Mouse (Mus musculus) neural tube, embryonic 11.5 days (tissue): ENCODE measurements at regions not wholly inside any gene's neighbourhood (a gene's known extent, or its start where the extent isn't known, plus 50 kb on each side); places are given as distances from the start of the nearest gene placed in this dataset.

Experiments used
- ATAC-seq: fragments of 200-750 bp; cut with Nextera tagmentation; 2 replicates; pipeline ENCODE4 v1.8.0; 2017; ENCODE audit warnings: moderate number of reproducible peaks, mild to moderate bottlenecking, moderate TSS enrichment, moderate library complexity; ENCODE audit not compliant: insufficient read depth, low FRiP score, low TSS enrichment
- DNase-seq: peaks from one replicate; pipeline ENCODE4 v3.0.0-alpha.2; 2015; ENCODE audit warnings: low spot score
- H3K27ac ChIP-seq: fragments of 300-500 bp; sonication (generic); 2 replicates; pipeline ENCODE4 v1.5.1; 2014; ENCODE audit warnings: low read depth, mild to moderate bottlenecking, low read length
- H3K27me3 ChIP-seq: fragments of 300-500 bp; sonication (generic); 2 replicates; pipeline ENCODE4 v1.6.1; 2014; ENCODE audit warnings: mild to moderate bottlenecking, low read length, mixed read lengths; ENCODE audit not compliant: control insufficient read depth, insufficient read depth
- H3K36me3 ChIP-seq: fragments of 300-500 bp; sonication (generic); 2 replicates; pipeline ENCODE4 v1.6.1; 2014; ENCODE audit warnings: mild to moderate bottlenecking, low read length, moderate library complexity, mixed read lengths; ENCODE audit not compliant: control insufficient read depth, insufficient read depth
- H3K4me1 ChIP-seq: fragments of 300-500 bp; sonication (generic); 2 replicates; pipeline ENCODE4 v1.6.1; 2014; ENCODE audit warnings: low read length, mixed read lengths; ENCODE audit not compliant: control insufficient read depth, insufficient read depth
- H3K4me2 ChIP-seq: fragments of 300-500 bp; sonication (generic); 2 replicates; pipeline ENCODE4 v1.6.1; 2014; ENCODE audit warnings: low read depth, mild to moderate bottlenecking, moderate library complexity
- H3K4me3 ChIP-seq: fragments of 300-500 bp; sonication (generic); 2 replicates; pipeline ENCODE4 v1.5.1; 2014; ENCODE audit warnings: low read depth, low read length
- H3K9ac ChIP-seq: fragments of 300-500 bp; sonication (generic); 2 replicates; pipeline ENCODE4 v1.6.1; 2014; ENCODE audit warnings: mild to moderate bottlenecking, low read length
- H3K9me3 ChIP-seq: fragments of 300-500 bp; sonication (generic); 2 replicates; pipeline ENCODE4 v1.6.1; 2016; ENCODE audit warnings: low read length; ENCODE audit not compliant: control insufficient read depth
- WGBS: fragments of 180-500 bp; shearing (Covaris S2); extraction: QIAGEN DNeasy Blood & Tissue Kit; methylation state at CpG from one replicate; pipeline ENCODE4 v1.1.7; 2014; 5-methylcytosine and 5-hydroxymethylcytosine counted together

- Histone ChIP-seq H3K27ac (no peak overlapping the region), H3K4me3 (no peak overlapping the region), H3K4me2 (no peak overlapping the region), H3K9me3 (no peaks in the 10 kb centered on the region), H3K27me3 (no peaks in the 10 kb centered on the region), H3K9ac (no peak overlapping the region), H3K36me3 (no peaks in the 10 kb centered on the region), H3K4me1 (no peaks in the 10 kb centered on the region)
- WGBS, result 66% methylated on average over 2 of the region's 2 CpGs
- DNase-seq (no peak), ATAC-seq (no peak)
These were observed 836.8 kb upstream of the Adgrl2 start for GRCm38 (mm10) chr3:149827181-149827580.

- H3K9ac ChIP-seq, result no peak overlapping the region
- no peak for ATAC-seq
- H3K27me3 ChIP-seq, result no peaks in the 10 kb centered on the region
- no peak overlapping the region for H3K27ac ChIP-seq
- DNase-seq, result no peak
- H3K4me2 ChIP-seq, result no peak overlapping the region
- H3K9me3 ChIP-seq, result no peaks in the 10 kb centered on the region
- 62% methylated on average over 9 of the region's 9 CpGs for WGBS
- H3K4me1 ChIP-seq, result no peaks in the 10 kb centered on the region
- no peak overlapping the region for H3K4me3 ChIP-seq
- no peaks in the 10 kb centered on the region for H3K36me3 ChIP-seq
These were observed 836.4 kb upstream of the Adgrl2 start for GRCm38 (mm10) chr3:149826757-149827156.

DNA sequence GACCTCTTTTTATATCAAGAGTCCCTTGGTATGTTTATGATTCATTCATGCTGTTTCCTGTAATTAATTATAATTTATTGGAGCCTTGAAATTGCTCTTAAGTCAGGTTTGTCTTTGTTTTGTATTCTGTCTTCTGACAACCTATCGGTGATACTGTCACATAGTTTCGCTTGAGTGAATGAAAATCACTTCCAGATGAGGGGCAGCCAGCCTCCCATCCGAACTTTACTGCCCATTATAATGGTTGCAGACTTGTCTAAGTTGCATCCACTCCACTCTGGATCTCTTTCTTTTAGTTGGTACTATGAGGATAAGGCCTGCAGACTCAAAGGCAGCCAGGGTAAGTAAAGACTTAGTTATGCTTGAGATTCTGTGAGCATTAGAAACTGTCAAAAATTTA is 830.3 kb upstream of the Adgrl2 start:
- H3K4me3 ChIP-seq, result no peak overlapping the region
- H3K36me3 ChIP-seq, result no peaks in the 10 kb centered on the region
- no peaks in the 10 kb centered on the region for H3K27me3 ChIP-seq
- no peak overlapping the region for H3K4me2 ChIP-seq
- no peak for ATAC-seq
- 65% methylated on average over 3 of the region's 3 CpGs for WGBS
- H3K27ac ChIP-seq, result no peak overlapping the region
- no peaks in the 10 kb centered on the region for H3K9me3 ChIP-seq
- no peak for DNase-seq
- no peak overlapping the region for H3K9ac ChIP-seq
- H3K4me1 ChIP-seq, result no peaks in the 10 kb centered on the region

DNA sequence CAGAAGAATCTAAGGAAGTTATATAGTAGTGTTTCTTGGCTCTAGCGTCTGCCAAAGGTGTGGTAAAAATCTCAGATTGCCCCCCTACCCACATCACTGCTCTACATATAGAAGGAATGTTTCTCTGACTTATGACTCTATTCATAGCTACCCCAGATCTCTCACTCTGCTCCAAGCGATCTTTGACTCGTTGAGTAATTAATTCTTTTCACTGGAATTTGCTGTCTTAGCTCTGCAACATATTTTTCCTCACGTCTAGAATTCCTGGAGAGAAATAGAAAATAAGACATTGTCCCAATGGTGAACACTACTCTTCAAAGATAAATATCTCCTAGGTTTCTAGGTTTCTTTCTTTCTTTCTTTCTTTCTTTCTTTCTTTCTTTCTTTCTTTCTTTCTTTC is 829.5 kb upstream of the Adgrl2 start:
- Histone ChIP-seq H3K27ac (no peak overlapping the region), H3K9ac (no peak overlapping the region), H3K36me3 (no peaks in the 10 kb centered on the region), H3K4me1 (no peaks in the 10 kb centered on the region), H3K9me3 (no peaks in the 10 kb centered on the region), H3K4me2 (no peak overlapping the region), H3K27me3 (no peaks in the 10 kb centered on the region), H3K4me3 (no peak overlapping the region)
- ATAC-seq (no peak), DNase-seq (no peak)
- WGBS, result 73% methylated on average over 4 of the region's 4 CpGs

DNA sequence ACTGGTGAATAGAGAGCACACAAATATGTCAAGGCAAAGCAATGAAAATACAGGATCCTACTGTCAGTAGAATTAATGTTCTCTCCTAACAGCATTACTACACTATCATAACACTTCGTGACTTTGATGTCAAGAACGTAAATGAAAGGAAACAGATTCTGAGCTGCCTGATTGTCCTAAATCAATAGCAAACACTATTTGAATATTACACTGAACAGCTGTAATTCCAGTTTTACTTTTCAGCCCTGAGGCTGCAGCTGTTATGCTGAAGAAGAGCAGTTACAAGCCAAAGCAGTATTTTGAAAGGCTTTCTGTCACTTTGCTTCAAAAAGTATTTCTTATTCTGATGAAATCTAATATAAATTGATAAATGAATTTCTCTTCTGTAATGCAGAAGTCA is 828.7 kb upstream of the Adgrl2 start:
- H3K36me3 ChIP-seq, result no peaks in the 10 kb centered on the region
- no peaks in the 10 kb centered on the region for H3K9me3 ChIP-seq
- H3K4me1 ChIP-seq, result no peaks in the 10 kb centered on the region
- no peak overlapping the region for H3K4me3 ChIP-seq
- no peak overlapping the region for H3K27ac ChIP-seq
- no peak for ATAC-seq
- DNase-seq, result no peak
- no peak overlapping the region for H3K9ac ChIP-seq
- 80% methylated on average over 2 of the region's 2 CpGs for WGBS
- H3K4me2 ChIP-seq, result no peak overlapping the region
- H3K27me3 ChIP-seq, result no peaks in the 10 kb centered on the region

DNA sequence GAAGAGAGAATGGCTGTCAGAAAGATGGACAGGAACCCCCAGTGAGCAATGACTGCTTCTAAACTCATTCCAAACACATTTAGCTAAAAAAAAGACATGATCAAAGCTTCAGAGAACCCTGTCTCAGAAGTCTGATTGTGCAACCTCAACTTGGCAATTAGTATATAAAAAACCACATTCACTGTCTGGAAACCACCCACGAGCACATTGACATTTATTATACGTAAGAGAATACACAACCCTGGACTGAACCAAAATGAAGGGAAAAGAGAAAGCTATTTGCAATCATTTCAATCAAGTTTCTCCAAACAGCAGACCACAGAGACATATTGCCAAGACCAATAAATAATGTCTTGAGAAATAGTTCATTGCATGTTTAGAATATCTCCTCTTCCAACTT is 820.7 kb upstream of the Adgrl2 start:
- no peaks in the 10 kb centered on the region for H3K4me1 ChIP-seq
- H3K36me3 ChIP-seq, result no peaks in the 10 kb centered on the region
- DNase-seq, result no peak
- no peak overlapping the region for H3K4me3 ChIP-seq
- no peak overlapping the region for H3K27ac ChIP-seq
- WGBS, result 48% methylated on average over 2 of the region's 2 CpGs
- no peaks in the 10 kb centered on the region for H3K27me3 ChIP-seq
- ATAC-seq, result no peak
- H3K4me2 ChIP-seq, result no peak overlapping the region
- no peaks in the 10 kb centered on the region for H3K9me3 ChIP-seq
- no peak overlapping the region for H3K9ac ChIP-seq

GRCm38 (mm10) chr3:149805345-149805744 is 815.0 kb upstream of the Adgrl2 start:
- Histone ChIP-seq H3K36me3 (no peaks in the 10 kb centered on the region), H3K27ac (no peak overlapping the region), H3K4me3 (no peak overlapping the region), H3K4me2 (no peak overlapping the region), H3K9me3 (no peaks in the 10 kb centered on the region), H3K9ac (no peak overlapping the region), H3K4me1 (no peaks in the 10 kb centered on the region), H3K27me3 (no peaks in the 10 kb centered on the region)
- ATAC-seq (no peak), DNase-seq (no peak)
- 84% methylated on average over 6 of the region's 6 CpGs for WGBS

GRCm38 (mm10) chr3:149796123-149796522 is 805.8 kb upstream of the Adgrl2 start:
- Histone ChIP-seq H3K27ac (no peak overlapping the region), H3K27me3 (no peaks in the 10 kb centered on the region), H3K9ac (no peak overlapping the region), H3K4me1 (no peaks in the 10 kb centered on the region), H3K4me3 (no peak overlapping the region), H3K36me3 (no peaks in the 10 kb centered on the region), H3K4me2 (no peak overlapping the region), H3K9me3 (no peaks in the 10 kb centered on the region)
- no peak for ATAC-seq
- 93% methylated on average over 2 of the region's 2 CpGs for WGBS
- DNase-seq, result no peak

DNA sequence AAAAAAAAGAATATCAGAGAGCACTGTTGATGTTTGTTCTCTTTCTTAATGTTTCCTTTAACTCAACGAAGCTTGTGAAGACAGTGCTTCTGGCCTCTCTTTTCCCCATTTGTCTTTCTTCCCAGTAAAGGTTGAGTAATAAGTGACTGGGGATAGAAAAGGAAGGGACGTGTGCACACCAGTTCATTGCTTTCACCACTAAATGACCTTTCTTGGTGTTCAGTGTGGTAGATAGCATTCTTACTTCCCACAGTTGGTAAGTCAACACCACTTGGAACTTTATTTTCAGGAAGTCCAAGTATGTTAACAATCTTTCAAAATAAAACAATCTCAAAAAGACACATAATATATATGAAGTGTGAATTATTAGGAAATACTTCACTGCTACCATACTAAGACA is 801.2 kb upstream of the Adgrl2 start:
- ATAC-seq, result no peak
- no peak overlapping the region for H3K4me3 ChIP-seq

More for the DNA sequence above, 801.2 kb upstream of the Adgrl2 start:
- Histone ChIP-seq H3K36me3 (no peaks in the 10 kb centered on the region), H3K4me1 (no peaks in the 10 kb centered on the region), H3K9me3 (no peaks in the 10 kb centered on the region), H3K27me3 (no peaks in the 10 kb centered on the region), H3K4me2 (no peak overlapping the region), H3K9ac (no peak overlapping the region), H3K27ac (no peak overlapping the region)
- WGBS, result 78% methylated on average over 2 of the region's 2 CpGs
- no peak for DNase-seq
